Comparison of ENCODE assay signal across 17 mouse cellular contexts in genomic region chr8:89372761-89373160, GRCm38 (mm10).
"Had no signal": no experiment of that assay in that cellular context is flagged by ENCODE, and none has a peak within 500 bp of the region (broad histone marks: within the 10 kb centered on the region; RNA-seq: fewer than 3 reads in every experiment).

No protein-coding gene starts in this region.

- ATAC-seq: lung, postnatal 0 days; midbrain, embryonic 13.5 days; midbrain, embryonic 15.5 days had no signal

- H3K27me3 ChIP-seq: lung, embryonic 15.5 days; megakaryocyte, embryonic 14.5 days; midbrain, embryonic 15.5 days; neural tube, embryonic 12.5 days; stomach, embryonic 15.5 days had no signal

- H3K4me1 ChIP-seq: lung, embryonic 15.5 days; megakaryocyte, embryonic 14.5 days; midbrain, embryonic 13.5 days; midbrain, embryonic 15.5 days; neural tube, embryonic 12.5 days; stomach, embryonic 15.5 days had no signal

- H3K9ac ChIP-seq: lung, embryonic 15.5 days; midbrain, embryonic 13.5 days; midbrain, embryonic 15.5 days; neural tube, embryonic 12.5 days; stomach, embryonic 15.5 days had no signal

- H3K36me3 ChIP-seq: lung, embryonic 15.5 days; midbrain, embryonic 13.5 days; midbrain, embryonic 15.5 days; neural tube, embryonic 12.5 days; stomach, embryonic 15.5 days had no signal

- H3K27ac ChIP-seq: lung, embryonic 15.5 days; macrophage; midbrain, embryonic 13.5 days; midbrain, embryonic 15.5 days; neural tube, embryonic 12.5 days; stomach, embryonic 15.5 days; stomach, postnatal 0 days had no signal

- DNase-seq: lung, adult 2 months; lung, postnatal 14 days; lung, postnatal 36 days; right cerebral cortex, postnatal 14 days; thymus, adult 2 months; thymus, postnatal 25 days; thymus, postnatal 4 days had no signal

- H3K9me3 ChIP-seq: lung, embryonic 15.5 days; midbrain, embryonic 13.5 days; midbrain, embryonic 15.5 days; neural tube, embryonic 12.5 days; stomach, embryonic 15.5 days had no signal

- H3K4me3 ChIP-seq: lung, embryonic 15.5 days; megakaryocyte, embryonic 14.5 days; midbrain, embryonic 13.5 days; midbrain, embryonic 15.5 days; neural tube, embryonic 12.5 days; stomach, embryonic 15.5 days had no signal

- H3K4me2 ChIP-seq: lung, embryonic 15.5 days; midbrain, embryonic 11.5 days; midbrain, embryonic 13.5 days; midbrain, embryonic 15.5 days; neural tube, embryonic 12.5 days; stomach, embryonic 15.5 days had no signal
